Mouse (Mus musculus): ENCODE results near the gene Gba. TPM values are rescaled to one million over a fixed set of nuclear protein-coding genes. Genes with fewer than 3 reads are reported as not detected.

The Gba gene
- polyA plus RNA-seq, 1 experiment: 52.5 TPM

- TF ChIP-seq MYOG (IDR thresholded peaks at IDR 0.05; ENCODE audit: control insufficient read depth in 1 of 3, insufficient read depth in 1 of 3, insufficient read length in 2 of 3, low read depth in 2 of 3) (no peak), POLR2AphosphoS2 (IDR thresholded peaks at IDR 0.05; ENCODE audit: insufficient read length, low read depth) (peak; percentile 9)
- H3K4me2 ChIP-seq (ENCODE audit: low read depth): no peak overlapping the region
- H3K27me3 ChIP-seq (ENCODE audit: control insufficient read depth, insufficient read depth, insufficient read length): no peaks in the 10 kb centered on the region
- no peak overlapping the region for H3ac ChIP-seq (ENCODE audit: control insufficient read depth, insufficient read length)
- H3K4me3 ChIP-seq: no peak overlapping the region
- peaks cover 14% of the 10 kb centered on the region for H3K79me2 ChIP-seq (ENCODE audit: control insufficient read depth, insufficient read depth)
- H3K36me3 ChIP-seq (ENCODE audit: control insufficient read depth, insufficient read depth): peaks cover 42% of the 10 kb centered on the region
Measured at GRCm38 (mm10) chr3:89176421-89176820, 26.3 kb upstream of the Gba start.

- Histone ChIP-seq H3K36me3 (ENCODE audit: control insufficient read depth, insufficient read depth) (peaks cover 33% of the 10 kb centered on the region), H3K4me2 (ENCODE audit: low read depth) (peak within 1 kb of the TSS; percentile 93), H3K27me3 (ENCODE audit: control insufficient read depth, insufficient read depth, insufficient read length) (no peaks in the 10 kb centered on the region), H3K4me3 (peak within 1 kb of the TSS; percentile 87), H3ac (ENCODE audit: control insufficient read depth, insufficient read length) (peak within 1 kb of the TSS; percentile 36), H3K79me2 (ENCODE audit: control insufficient read depth, insufficient read depth) (peaks cover 14% of the 10 kb centered on the region)
- TF ChIP-seq USF1 (IDR thresholded peaks at IDR 0.05; ENCODE audit: low read depth) (peak; percentile 99), POLR2A (IDR thresholded peaks at IDR 0.05; ENCODE audit: insufficient read length, low read depth) (peak; percentile 83), REST (IDR thresholded peaks at IDR 0.05; ENCODE audit: insufficient read depth, insufficient read length) (no peak), SRF (IDR thresholded peaks at IDR 0.05; ENCODE audit: control insufficient read depth, insufficient read length, low read depth) (peak; percentile 69), MAX (IDR thresholded peaks at IDR 0.05; ENCODE audit: low read depth) (peak; percentile 64), POLR2AphosphoS2 (IDR thresholded peaks at IDR 0.05; ENCODE audit: insufficient read length, low read depth) (peak; percentile 98), MYOD1 (IDR thresholded peaks at IDR 0.05; ENCODE audit: control insufficient read depth in 1 of 3, insufficient read length in 2 of 3, low read depth in 2 of 3) (no peak)
Measured at GRCm38 (mm10) chr3:89177242-89178106, 25.3 kb upstream of the Gba start, which contains the start of gene Scamp3. Gene Scamp3, plus strand, starts transcription at chr3:89177473.

- Histone ChIP-seq H3K4me2 (ENCODE audit: low read depth) (peak overlapping the region; percentile 93), H3K79me2 (ENCODE audit: control insufficient read depth, insufficient read depth) (peaks cover 14% of the 10 kb centered on the region), H3ac (ENCODE audit: control insufficient read depth, insufficient read length) (peak overlapping the region; percentile 36), H3K36me3 (ENCODE audit: control insufficient read depth, insufficient read depth) (peaks cover 27% of the 10 kb centered on the region), H3K27me3 (ENCODE audit: control insufficient read depth, insufficient read depth, insufficient read length) (no peaks in the 10 kb centered on the region), H3K4me3 (peak overlapping the region; percentile 87)
- TF ChIP-seq POLR2A (IDR thresholded peaks at IDR 0.05; ENCODE audit: insufficient read length, low read depth) (peak; percentile 8), REST (IDR thresholded peaks at IDR 0.05; ENCODE audit: insufficient read depth, insufficient read length) (no peak), TCF3 (IDR thresholded peaks at IDR 0.05; ENCODE audit: insufficient read length, low read depth) (no peak), CEBPB (IDR thresholded peaks at IDR 0.05; ENCODE audit: insufficient read depth, poor library complexity, severe bottlenecking) (no peak), MAX (IDR thresholded peaks at IDR 0.05; ENCODE audit: low read depth) (no peak)
Measured at GRCm38 (mm10) chr3:89178107-89178385, 24.7 kb upstream of the Gba start.

GRCm38 (mm10) chr3:89179056-89179455, 23.7 kb upstream of the Gba start:
- H3K4me2 ChIP-seq (ENCODE audit: low read depth): no peak overlapping the region
- peaks cover 17% of the 10 kb centered on the region for H3K36me3 ChIP-seq (ENCODE audit: control insufficient read depth, insufficient read depth)
- H3K79me2 ChIP-seq (ENCODE audit: control insufficient read depth, insufficient read depth): peaks cover 14% of the 10 kb centered on the region
- TF ChIP-seq POLR2A (IDR thresholded peaks at IDR 0.05; ENCODE audit: insufficient read length, low read depth): no peak
- TF ChIP-seq CEBPB (IDR thresholded peaks at IDR 0.05; ENCODE audit: insufficient read depth, poor library complexity, severe bottlenecking): no peak
- no peak for TF ChIP-seq USF1 (IDR thresholded peaks at IDR 0.05; ENCODE audit: low read depth)
- no peak for TF ChIP-seq TCF3 (IDR thresholded peaks at IDR 0.05; ENCODE audit: insufficient read length, low read depth)
- no peak for TF ChIP-seq MYOD1 (IDR thresholded peaks at IDR 0.05; ENCODE audit: control insufficient read depth in 1 of 3, insufficient read length in 2 of 3, low read depth in 2 of 3)
- no peak for TF ChIP-seq REST (IDR thresholded peaks at IDR 0.05; ENCODE audit: insufficient read depth, insufficient read length)
- no peak for TF ChIP-seq MYOG (IDR thresholded peaks at IDR 0.05; ENCODE audit: control insufficient read depth in 1 of 3, insufficient read depth in 1 of 3, insufficient read length in 2 of 3, low read depth in 2 of 3)
- TF ChIP-seq MAX (IDR thresholded peaks at IDR 0.05; ENCODE audit: low read depth): no peak
- no peak for TF ChIP-seq E2F4 (IDR thresholded peaks at IDR 0.05; ENCODE audit: insufficient read depth)
- TF ChIP-seq POLR2AphosphoS2 (IDR thresholded peaks at IDR 0.05; ENCODE audit: insufficient read length, low read depth): no peak
- no peak for TF ChIP-seq SRF (IDR thresholded peaks at IDR 0.05; ENCODE audit: control insufficient read depth, insufficient read length, low read depth)
- TF ChIP-seq TCF12 (IDR thresholded peaks at IDR 0.05; ENCODE audit: insufficient read depth, poor library complexity, severe bottlenecking): no peak
- no peaks in the 10 kb centered on the region for H3K27me3 ChIP-seq (ENCODE audit: control insufficient read depth, insufficient read depth, insufficient read length)
- no peak overlapping the region for H3ac ChIP-seq (ENCODE audit: control insufficient read depth, insufficient read length)
- no peak overlapping the region for H3K4me3 ChIP-seq

- Histone ChIP-seq H3K27me3 (ENCODE audit: control insufficient read depth, insufficient read depth, insufficient read length) (no peaks in the 10 kb centered on the region), H3K4me3 (no peak overlapping the region), H3K79me2 (ENCODE audit: control insufficient read depth, insufficient read depth) (peaks cover 14% of the 10 kb centered on the region), H3ac (ENCODE audit: control insufficient read depth, insufficient read length) (no peak overlapping the region), H3K36me3 (ENCODE audit: control insufficient read depth, insufficient read depth) (no peaks in the 10 kb centered on the region), H3K4me2 (ENCODE audit: low read depth) (no peak overlapping the region)
- no peak for TF ChIP-seq SRF (IDR thresholded peaks at IDR 0.05; ENCODE audit: control insufficient read depth, insufficient read length, low read depth)
- TF ChIP-seq MYOG (IDR thresholded peaks at IDR 0.05; ENCODE audit: control insufficient read depth in 1 of 3, insufficient read depth in 1 of 3, insufficient read length in 2 of 3, low read depth in 2 of 3): no peak
- TF ChIP-seq TCF3 (IDR thresholded peaks at IDR 0.05; ENCODE audit: insufficient read length, low read depth): no peak
- TF ChIP-seq MAX (IDR thresholded peaks at IDR 0.05; ENCODE audit: low read depth): no peak
- no peak for TF ChIP-seq USF1 (IDR thresholded peaks at IDR 0.05; ENCODE audit: low read depth)
Measured at GRCm38 (mm10) chr3:89181749-89182500, 20.8 kb upstream of the Gba start.

Data from myocyte (in vitro differentiated cells).